Mouse (Mus musculus) liver, adult 2 months (tissue): ENCODE results near the gene Abcc5. TPM values are rescaled to one million over a fixed set of nuclear protein-coding genes. Genes with fewer than 3 reads are reported as not detected.

ENCODE experiments used
- DNase-seq: peaks from one replicate; pipeline ENCODE4 v3.0.0-alpha.2; 2011; ENCODE audit warnings: low read depth, low spot score; ENCODE audit errors: extremely low read depth
- H3K27ac ChIP-seq: fragments of 200-500 bp; replicated peaks from 2 replicates; pipeline ENCODE4 v1.5.1; 2012; ENCODE audit warnings: low read depth, mild to moderate bottlenecking, control low read depth, inconsistent platforms, low read length; ENCODE audit not compliant: insufficient read depth
- H3K27me3 ChIP-seq: fragments of 200-500 bp; 2 replicates; pipeline ENCODE4 v1.6.1; 2012; ENCODE audit warnings: mild to moderate bottlenecking, moderate library complexity, low read length, inconsistent platforms; ENCODE audit not compliant: control insufficient read depth, insufficient read depth
- H3K36me3 ChIP-seq: fragments of 200-500 bp; 2 replicates; pipeline ENCODE4 v1.6.1; 2012; ENCODE audit warnings: low read length, inconsistent platforms; ENCODE audit not compliant: control insufficient read depth, insufficient read depth
- H3K4me1 ChIP-seq: fragments of 200-500 bp; 2 replicates; pipeline ENCODE4 v1.6.1; 2011; ENCODE audit warnings: low read length; ENCODE audit not compliant: control insufficient read depth, insufficient read depth
- H3K4me3 ChIP-seq: fragments of 200-500 bp; 2 replicates; pipeline ENCODE4 v1.5.1; 2011; ENCODE audit warnings: low read depth, mild to moderate bottlenecking, control low read depth, low read length, moderate library complexity; ENCODE audit not compliant: insufficient read depth
- H3K79me2 ChIP-seq: fragments of 200-500 bp; 2 replicates; pipeline ENCODE4 v1.6.1; 2012; ENCODE audit warnings: inconsistent platforms, mild to moderate bottlenecking, low read length, moderate library complexity; ENCODE audit not compliant: control insufficient read depth, insufficient read depth
- H3K9ac ChIP-seq: fragments of 200-500 bp; 2 replicates; pipeline ENCODE4 v1.6.1; 2012; ENCODE audit warnings: low read depth, mild to moderate bottlenecking, control low read depth, inconsistent platforms, low read length
- CTCF ChIP-seq: fragments of 200-500 bp; IDR thresholded peaks from 2 replicates; pipeline ENCODE4 v1.5.1; 2011; ENCODE audit warnings: low read depth, low read length, control low read depth
- POLR2A ChIP-seq: fragments of 200-500 bp; IDR thresholded peaks from 2 replicates; pipeline ENCODE4 v1.6.1; 2011; ENCODE audit warnings: low read length, control low read depth; ENCODE audit not compliant: insufficient read depth; ENCODE audit errors: extremely low read depth
- WGBS: fragments of 180-500 bp; shearing (Covaris S2); methylation state at CpG from one replicate; pipeline ENCODE4 v1.1.7; 2018; 5-methylcytosine and 5-hydroxymethylcytosine counted together
- polyA plus RNA-seq: library from polyadenylated mRNA; depleted of rRNA; stranded (reverse); fragments of >200 nt; gene quantifications from 2 replicates; pipeline ENCODE4 v1.2.3, GENCODE M21; 2012; rRNA removed
- total RNA-seq: library from RNA; depleted of rRNA; stranded (reverse); fragments of >200 nt; gene quantifications from 2 replicates; pipeline ENCODE4 v1.2.3, GENCODE M21; 2014; rRNA removed

The Abcc5 gene
- total RNA-seq (6.6 and 7.9 TPM in 2 replicates), polyA plus RNA-seq (4.3 and 7.7 TPM in 2 replicates)

- H3K79me2 ChIP-seq = no peaks in the 10 kb centered on the region
- peaks cover 2% of the 10 kb centered on the region; the same call in 1 of the 2 replicates for H3K4me1 ChIP-seq
- peak within 1 kb of the TSS; percentile 50 for H3K9ac ChIP-seq
- H3K36me3 ChIP-seq = no peaks in the 10 kb centered on the region; the same call in 1 of the 2 replicates
- WGBS = under 1% methylated on average over 62 of the region's 62 CpGs
- no peaks in the 10 kb centered on the region for H3K27me3 ChIP-seq
- H3K4me3 ChIP-seq = peak within 1 kb of the TSS; percentile 71
- peak; percentile 86 for TF ChIP-seq CTCF
- TF ChIP-seq POLR2A = 0 out of 2 replicates have a peak, but pooled peaks have one; percentile 20
- peak; percentile 30 for DNase-seq
- no peak within 1 kb of the TSS for H3K27ac ChIP-seq
These were observed at the start of gene Abcc5 for GRCm38 (mm10) chr16:20425855-20426598. Gene Abcc5, minus strand, starts transcription at chr16:20426394.

- no peak for DNase-seq
- no peak overlapping the region for H3K27ac ChIP-seq
- H3K79me2 ChIP-seq = no peaks in the 10 kb centered on the region
- H3K9ac ChIP-seq = no peak overlapping the region
- no peaks in the 10 kb centered on the region; the same call in 1 of the 2 replicates for H3K4me1 ChIP-seq
- TF ChIP-seq POLR2A = no peak
- TF ChIP-seq CTCF = no peak
- H3K27me3 ChIP-seq = no peaks in the 10 kb centered on the region
- 62% methylated on average over 1 of the region's 1 CpGs for WGBS
- H3K36me3 ChIP-seq = no peaks in the 10 kb centered on the region
- H3K4me3 ChIP-seq = no peak overlapping the region
These were observed 49.1 kb upstream of the Abcc5 start for GRCm38 (mm10) chr16:20475335-20475734.

GRCm38 (mm10) chr16:20474786-20475185 lies 48.6 kb upstream of the Abcc5 start:
- Histone ChIP-seq H3K27ac (no peak overlapping the region), H3K36me3 (no peaks in the 10 kb centered on the region), H3K4me1 (no peaks in the 10 kb centered on the region; the same call in 1 of the 2 replicates), H3K4me3 (no peak overlapping the region), H3K27me3 (no peaks in the 10 kb centered on the region), H3K79me2 (no peaks in the 10 kb centered on the region), H3K9ac (no peak overlapping the region)
- WGBS = 84% methylated on average over 6 of the region's 6 CpGs
- no peak for DNase-seq
- no peak for TF ChIP-seq POLR2A
- no peak for TF ChIP-seq CTCF

GRCm38 (mm10) chr16:20474211-20474610 lies 48.0 kb upstream of the Abcc5 start:
- WGBS = 89% methylated on average over 8 of the region's 8 CpGs
- DNase-seq = no peak
- no peaks in the 10 kb centered on the region for H3K27me3 ChIP-seq

GRCm38 (mm10) chr16:20473748-20474147 lies 47.6 kb upstream of the Abcc5 start:
- H3K4me1 ChIP-seq = no peaks in the 10 kb centered on the region; the same call in 1 of the 2 replicates
- no peaks in the 10 kb centered on the region for H3K79me2 ChIP-seq
- no peaks in the 10 kb centered on the region for H3K36me3 ChIP-seq
- no peaks in the 10 kb centered on the region for H3K27me3 ChIP-seq
- no peak overlapping the region for H3K9ac ChIP-seq
- no peak for DNase-seq
- no peak overlapping the region for H3K27ac ChIP-seq
- TF ChIP-seq CTCF (no peak), POLR2A (no peak)
- H3K4me3 ChIP-seq = no peak overlapping the region
- 89% methylated on average over 1 of the region's 1 CpGs for WGBS

More at GRCm38 (mm10) chr16:20474211-20474610, 48.0 kb upstream of the Abcc5 start:
- TF ChIP-seq CTCF (no peak), POLR2A (no peak)
- Histone ChIP-seq H3K4me1 (no peaks in the 10 kb centered on the region; the same call in 1 of the 2 replicates), H3K79me2 (no peaks in the 10 kb centered on the region), H3K36me3 (no peaks in the 10 kb centered on the region), H3K4me3 (no peak overlapping the region), H3K9ac (no peak overlapping the region), H3K27ac (no peak overlapping the region)

GRCm38 (mm10) chr16:20471686-20472085 lies 45.5 kb upstream of the Abcc5 start:
- no peak for TF ChIP-seq CTCF
- no peak for TF ChIP-seq POLR2A
- 91% methylated on average over 1 of the region's 1 CpGs for WGBS
- Histone ChIP-seq H3K4me1 (no peaks in the 10 kb centered on the region), H3K27ac (no peak overlapping the region), H3K27me3 (no peaks in the 10 kb centered on the region), H3K4me3 (no peak overlapping the region), H3K9ac (no peak overlapping the region), H3K36me3 (no peaks in the 10 kb centered on the region), H3K79me2 (no peaks in the 10 kb centered on the region)
- no peak for DNase-seq
